Mouse (Mus musculus) small intestine, adult 2 months (tissue): ENCODE results near the gene Mrpl43.

Experiments used
- CTCF ChIP-seq: fragments of 200-500 bp; IDR thresholded peaks from 2 replicates; pipeline ENCODE4 v1.5.1; 2012; ENCODE audit warnings: low read depth, mild to moderate bottlenecking, control low read depth, inconsistent platforms, low read length, moderate library complexity, mixed read lengths; ENCODE audit not compliant: insufficient replicate concordance, insufficient read length; ENCODE audit errors: extremely low read depth
- POLR2A ChIP-seq: fragments of 200-500 bp; IDR thresholded peaks from 2 replicates; pipeline ENCODE4 v1.6.1; 2012; ENCODE audit warnings: low read depth, mild to moderate bottlenecking, control low read depth, inconsistent platforms, low read length, moderate library complexity

GRCm38 (mm10) chr19:44992246-44992645, 14.0 kb downstream of the Mrpl43 start:
- no peak for TF ChIP-seq CTCF
- TF ChIP-seq POLR2A = no peak
